Mouse (Mus musculus): ENCODE measurements around the gene Gm11564.
"Not testable (repeated sequence)": the region's sequence is repeated elsewhere in the genome, so short reads cannot be mapped to it uniquely, and the experiment has no call there.

DNA sequence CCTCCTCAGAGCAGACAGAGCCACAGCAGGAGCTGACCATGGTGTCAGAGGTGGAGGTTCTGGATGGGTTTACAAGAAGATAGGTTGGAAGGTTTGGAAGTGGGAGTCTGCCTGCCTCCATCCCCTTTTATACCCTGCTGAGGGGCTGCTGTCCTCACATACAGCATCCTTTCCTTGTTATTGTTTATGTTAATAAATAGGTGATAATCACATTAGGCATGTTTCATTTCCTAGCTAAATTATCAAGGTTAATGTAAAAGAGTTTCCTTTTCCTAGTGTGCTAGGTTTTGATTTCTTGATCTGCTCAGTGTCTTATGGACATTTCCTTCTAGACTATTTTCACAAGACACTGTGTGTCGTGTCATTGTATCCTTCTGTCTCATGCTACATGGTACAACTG, 11.1 kb downstream of the Gm11564 start, which contains the start of gene Gm11554:
- not testable (repeated sequence) for TF ChIP-seq CTCF (IDR thresholded peaks at IDR 0.05; ENCODE audit: low read depth, low read length); POLR2A (IDR thresholded peaks at IDR 0.05; ENCODE audit: extremely low read depth, insufficient read depth, low read length)
